Mouse (Mus musculus) kidney, adult 2 months (tissue): Measurements from ENCODE around the gene Ahrr. TPM values are rescaled to one million over a fixed set of nuclear protein-coding genes. Genes with fewer than 3 reads are reported as not detected.

Experiments
- DNase-seq: peaks from one replicate; pipeline ENCODE4 v3.0.0; 2021
- H3K27ac ChIP-seq: fragments of 200-500 bp; 2 replicates; pipeline ENCODE4 v1.5.1; 2012; ENCODE audit warnings: low read depth, low read length, control low read depth, inconsistent platforms; ENCODE audit not compliant: insufficient read depth
- H3K27me3 ChIP-seq: fragments of 200-500 bp; replicated peaks from 2 replicates; pipeline ENCODE4 v1.6.1; 2012; ENCODE audit warnings: mild to moderate bottlenecking, moderate library complexity, low read length, inconsistent platforms; ENCODE audit not compliant: control insufficient read depth, insufficient read depth
- H3K36me3 ChIP-seq: fragments of 200-500 bp; 2 replicates; pipeline ENCODE4 v1.6.1; 2012; ENCODE audit warnings: mild to moderate bottlenecking, moderate library complexity, low read length, inconsistent platforms; ENCODE audit not compliant: control insufficient read depth, insufficient read depth
- H3K4me1 ChIP-seq: fragments of 200-500 bp; 2 replicates; pipeline ENCODE4 v1.6.1; 2011; ENCODE audit warnings: low read length; ENCODE audit not compliant: control insufficient read depth, insufficient read depth
- H3K4me3 ChIP-seq: fragments of 200-500 bp; 2 replicates; pipeline ENCODE4 v1.5.1; 2011; ENCODE audit warnings: mild to moderate bottlenecking, low read depth, low read length, control low read depth; ENCODE audit not compliant: insufficient read depth
- CTCF ChIP-seq: fragments of 200-500 bp; conservative IDR thresholded peaks from 2 replicates; pipeline ENCODE4 v1.5.1; 2011; ENCODE audit warnings: low read depth, mild to moderate bottlenecking, control low read depth, low read length, moderate library complexity, mixed read lengths; ENCODE audit not compliant: insufficient read depth, insufficient read length
- POLR2A ChIP-seq: fragments of 200-500 bp; IDR thresholded peaks from one replicate; pipeline ENCODE4 v1.6.1; 2011; ENCODE audit warnings: low read depth, low read length, control low read depth
- WGBS: fragments of 180-500 bp; shearing (Covaris S2); methylation state at CpG from one replicate; pipeline ENCODE4 v1.1.7; 2018; 5-methylcytosine and 5-hydroxymethylcytosine counted together
- polyA plus RNA-seq: library from polyadenylated mRNA; depleted of rRNA; stranded (reverse); fragments of >200 nt; gene quantifications from 2 replicates; pipeline ENCODE4 v1.2.3, GENCODE M21; 2012; rRNA removed

The Ahrr gene
- polyA plus RNA-seq = 0.55 and 0.65 TPM in 2 replicates

DNA sequence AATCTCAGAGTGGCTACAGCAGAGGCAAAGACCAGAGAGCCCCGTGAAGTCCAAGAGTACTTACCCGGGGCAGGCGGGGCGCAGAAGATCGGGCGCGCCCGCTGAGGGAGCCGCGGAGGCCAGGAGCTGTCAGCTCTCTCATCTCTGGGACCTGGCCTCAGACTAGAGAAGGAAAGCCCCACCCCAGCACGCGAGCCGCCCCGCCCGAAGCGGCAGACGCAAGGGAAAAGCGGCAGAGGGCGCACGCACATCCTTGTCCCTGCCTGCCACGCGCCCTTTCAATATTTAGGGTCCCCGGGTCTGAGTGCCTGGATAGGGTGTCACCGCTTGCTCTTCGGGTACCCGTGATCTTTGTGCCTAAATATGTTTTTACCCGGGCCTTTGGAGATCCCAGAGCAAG is at the start of gene Ahrr:
Gene Ahrr (minus strand): TSS at position 165 of the 400 bp plus-strand sequence.
- no peaks in the 10 kb centered on the region for H3K27me3 ChIP-seq
- no peaks in the 10 kb centered on the region for H3K4me1 ChIP-seq
- peak; percentile 14 for DNase-seq
- no peaks in the 10 kb centered on the region for H3K36me3 ChIP-seq
- 2% methylated on average over 27 of the region's 27 CpGs for WGBS
- no peak within 1 kb of the TSS for H3K4me3 ChIP-seq
- TF ChIP-seq CTCF (peak; percentile 27; the same call in 1 of the 2 replicates), POLR2A (no peak)
- no peak within 1 kb of the TSS for H3K27ac ChIP-seq

DNA sequence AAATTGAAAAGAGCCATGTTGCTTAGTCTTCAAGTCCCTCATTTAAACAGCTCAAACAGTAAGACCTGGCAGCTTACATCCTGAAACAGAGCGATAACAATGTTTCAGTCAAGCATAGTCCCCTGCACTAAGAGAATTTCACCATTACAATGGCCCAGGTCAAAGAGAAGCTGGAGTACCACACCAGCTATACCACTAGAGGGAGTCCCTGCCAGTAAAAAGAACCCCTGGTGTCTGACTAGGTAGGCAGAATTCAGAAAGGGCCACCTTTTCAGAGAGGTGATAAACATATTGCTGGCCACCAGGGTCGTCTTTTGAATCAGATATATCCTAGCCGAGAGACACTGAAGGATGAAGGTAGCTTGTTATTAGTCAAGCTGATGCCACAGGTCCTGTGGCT is 48.9 kb upstream of the Ahrr start:
- Histone ChIP-seq H3K36me3 (peaks cover 19% of the 10 kb centered on the region), H3K4me3 (no peak overlapping the region), H3K27ac (no peak overlapping the region), H3K27me3 (no peaks in the 10 kb centered on the region), H3K4me1 (peaks cover 2% of the 10 kb centered on the region; the same call in 1 of the 2 replicates)
- DNase-seq = peak; percentile 49
- 34% methylated on average over 3 of the region's 3 CpGs for WGBS
- TF ChIP-seq CTCF (peak; percentile 48), POLR2A (no peak)

DNA sequence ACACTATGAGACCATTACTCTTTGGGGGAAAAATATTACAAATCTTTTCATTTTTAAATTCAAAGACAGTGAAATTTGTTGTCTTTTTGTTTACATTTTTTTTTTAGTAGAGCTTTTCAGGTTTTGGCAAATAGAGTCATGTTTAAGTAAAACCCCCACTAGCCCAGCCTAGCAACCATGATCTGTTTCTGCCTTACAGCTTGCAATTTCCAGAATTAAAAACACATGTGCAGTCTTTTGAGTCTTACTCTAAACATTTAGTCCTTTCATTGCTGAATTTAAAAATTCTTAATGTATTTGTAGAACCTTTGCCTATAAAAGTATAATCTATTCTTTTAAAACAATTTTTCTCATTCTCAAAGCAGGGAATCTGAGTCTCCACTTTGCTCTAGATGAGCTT is 37.2 kb upstream of the Ahrr start:
- peaks cover 24% of the 10 kb centered on the region for H3K36me3 ChIP-seq
- H3K27ac ChIP-seq = no peak overlapping the region
- no peak overlapping the region for H3K4me3 ChIP-seq
- TF ChIP-seq CTCF = no peak
- no peak for TF ChIP-seq POLR2A
- no peaks in the 10 kb centered on the region for H3K4me1 ChIP-seq
- DNase-seq = no peak
- no peaks in the 10 kb centered on the region for H3K27me3 ChIP-seq

DNA sequence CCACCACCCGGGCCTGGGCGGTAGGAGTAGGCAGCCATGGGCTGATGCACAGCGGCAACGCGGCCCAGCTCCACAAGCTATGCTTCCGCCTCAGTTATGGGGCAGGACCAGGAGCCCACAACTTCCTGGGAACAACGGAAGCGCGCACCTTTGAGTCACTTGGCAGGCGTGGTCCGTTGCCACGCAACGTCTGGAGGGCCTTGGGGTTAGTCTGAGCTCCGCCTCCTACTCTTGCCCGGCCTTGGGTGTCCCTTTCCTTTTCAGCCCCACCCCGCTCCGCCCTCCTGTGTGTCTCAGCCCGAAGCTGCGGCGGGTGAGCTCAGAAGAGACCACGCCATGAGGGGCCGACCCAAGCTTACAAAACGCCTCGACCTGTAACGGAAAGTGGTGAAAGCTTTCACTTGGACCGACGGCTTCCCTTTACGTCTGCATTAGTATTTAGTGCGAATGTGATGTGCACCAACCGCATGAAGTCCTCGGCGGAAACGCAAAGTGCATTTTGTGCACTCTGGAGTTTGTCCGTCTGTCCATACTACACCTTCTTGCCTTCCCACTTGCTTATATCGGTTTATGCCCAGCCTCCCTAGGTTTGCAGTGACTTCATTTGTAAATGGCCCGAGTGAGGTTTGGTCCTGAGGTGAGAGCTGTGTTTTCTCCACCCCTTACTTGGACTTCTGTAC is 25.2 kb upstream of the Ahrr start, which contains the start of gene Pdcd6:
Gene Pdcd6 (minus strand): TSS at position 411 of the 680 bp plus-strand sequence.
- under 1% methylated on average over 36 of the region's 36 CpGs for WGBS
- Histone ChIP-seq H3K4me1 (no peaks in the 10 kb centered on the region; the same call in 1 of the 2 replicates), H3K36me3 (peaks cover 6% of the 10 kb centered on the region), H3K4me3 (peak within 1 kb of the TSS; percentile 65), H3K27ac (peak within 1 kb of the TSS; percentile 53), H3K27me3 (no peaks in the 10 kb centered on the region)
- TF ChIP-seq POLR2A (peak; percentile 85), CTCF (no peak)
- DNase-seq = peak; percentile 98

DNA sequence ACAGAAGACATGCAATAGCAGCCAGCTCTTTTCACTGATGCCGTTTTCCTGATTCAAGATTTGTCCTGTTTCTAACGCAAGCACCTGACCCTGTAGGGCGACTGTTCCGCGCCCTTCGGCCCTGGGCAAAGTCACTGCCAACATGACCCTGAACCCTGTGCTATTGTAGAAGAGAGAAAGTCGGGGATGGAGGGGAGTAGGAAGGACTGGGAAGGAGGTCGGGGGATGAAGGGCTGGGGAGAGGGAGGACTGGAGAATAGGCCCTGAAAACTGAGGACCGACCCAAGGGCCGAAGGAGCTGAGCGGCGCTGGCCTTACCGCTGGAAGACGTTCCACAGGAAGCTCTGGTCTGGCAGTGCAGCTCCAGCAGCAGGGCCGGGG is 24.6 kb upstream of the Ahrr start:
- peak; percentile 61 for DNase-seq
- no peaks in the 10 kb centered on the region for H3K27me3 ChIP-seq
- no peaks in the 10 kb centered on the region; the same call in 1 of the 2 replicates for H3K4me1 ChIP-seq
- peak overlapping the region; percentile 65 for H3K4me3 ChIP-seq
- H3K27ac ChIP-seq = peak overlapping the region; percentile 53
- TF ChIP-seq CTCF (no peak), POLR2A (no peak)
- WGBS = 2% methylated on average over 15 of the region's 15 CpGs
- peaks cover 2% of the 10 kb centered on the region for H3K36me3 ChIP-seq

DNA sequence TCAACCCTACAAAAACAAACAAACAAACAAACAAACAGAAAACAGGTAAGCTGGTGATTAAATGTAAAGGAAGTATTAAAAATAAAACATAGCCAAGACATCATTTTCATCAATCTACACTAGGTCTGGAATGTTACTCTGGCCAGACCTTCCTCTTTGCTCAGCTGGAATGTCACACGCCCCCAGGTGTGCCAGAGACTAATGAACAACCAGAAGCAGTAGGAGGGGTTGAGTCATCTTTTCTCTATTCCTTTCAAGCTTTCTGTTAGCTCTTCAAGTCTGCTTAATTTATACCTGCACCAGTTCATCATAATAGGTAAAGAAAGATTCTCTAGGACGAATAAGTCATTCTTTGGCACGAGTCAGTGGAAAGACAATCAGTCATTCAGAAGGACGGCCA is 24.3 kb upstream of the Ahrr start:
- Histone ChIP-seq H3K27me3 (no peaks in the 10 kb centered on the region), H3K36me3 (peaks cover 3% of the 10 kb centered on the region), H3K4me1 (no peaks in the 10 kb centered on the region; the same call in 1 of the 2 replicates), H3K27ac (peak overlapping the region; percentile 53; the same call in 1 of the 2 replicates), H3K4me3 (peak overlapping the region; percentile 65)
- no peak for DNase-seq
- WGBS = 9% methylated on average over 4 of the region's 4 CpGs
- TF ChIP-seq CTCF (no peak), POLR2A (no peak)

DNA sequence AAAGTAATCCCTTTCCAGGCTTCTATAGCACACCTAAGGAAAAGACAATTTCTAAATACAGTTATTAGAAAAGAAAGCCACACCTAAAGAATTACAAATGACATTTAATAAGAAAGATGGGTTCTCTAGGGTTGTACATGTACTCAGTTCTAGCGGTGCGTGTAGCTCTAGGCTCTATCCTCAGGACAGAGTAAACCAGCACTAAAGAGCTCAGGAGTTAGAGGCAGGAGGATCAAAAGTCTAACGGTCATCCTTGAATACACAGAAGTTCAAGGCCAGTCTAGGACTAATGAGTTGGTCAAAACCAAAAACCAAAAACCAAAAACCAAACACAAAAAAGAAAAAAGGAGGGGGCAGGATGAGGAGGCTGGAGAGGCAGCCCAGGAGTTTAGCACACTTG is 22.5 kb upstream of the Ahrr start:
- peaks cover 4% of the 10 kb centered on the region; the same call in 1 of the 2 replicates for H3K36me3 ChIP-seq
- no peak for TF ChIP-seq CTCF
- TF ChIP-seq POLR2A = no peak
- H3K4me3 ChIP-seq = no peak overlapping the region
- no peaks in the 10 kb centered on the region for H3K27me3 ChIP-seq
- DNase-seq = no peak
- no peak overlapping the region for H3K27ac ChIP-seq
- 85% methylated on average over 3 of the region's 3 CpGs for WGBS
- H3K4me1 ChIP-seq = no peaks in the 10 kb centered on the region; the same call in 1 of the 2 replicates
